Mouse (Mus musculus): Measurements from ENCODE around the gene Kcnj8. TPM values are rescaled to one million over a fixed set of nuclear protein-coding genes. Genes with fewer than 3 reads are reported as not detected.

The Kcnj8 gene
- polyA plus RNA-seq, 1 experiment from 2014 or later: 4.0 TPM

GRCm38 (mm10) chr6:142577801-142578200 lies 6.4 kb upstream of the Kcnj8 start:
- Histone ChIP-seq H3K9me3 (ENCODE audit: control insufficient read depth, low read length) (no peaks in the 10 kb centered on the region), H3K4me1 (replicated peaks; ENCODE audit: control insufficient read depth, insufficient read depth, low read length) (no peaks in the 10 kb centered on the region)
- 93% methylated on average over 6 of the region's 6 CpGs for WGBS

GRCm38 (mm10) chr6:142572876-142573275 lies 1.5 kb upstream of the Kcnj8 start:
- Histone ChIP-seq H3K27ac (ENCODE audit: low read depth, low read length) (no peak overlapping the region), H3K27me3 (ENCODE audit: control insufficient read depth, insufficient read depth, low read length) (peaks cover 35% of the 10 kb centered on the region), H3K9me3 (ENCODE audit: control insufficient read depth, low read length) (no peaks in the 10 kb centered on the region), H3K4me2 (ENCODE audit: low read depth, low read length, severe bottlenecking) (no peak overlapping the region), H3K9ac (ENCODE audit: low read length) (no peak overlapping the region), H3K4me3 (ENCODE audit: low read depth, low read length) (no peak overlapping the region), H3K36me3 (ENCODE audit: control insufficient read depth, insufficient read depth, low read length) (no peaks in the 10 kb centered on the region), H3K4me1 (replicated peaks; ENCODE audit: control insufficient read depth, insufficient read depth, low read length) (peaks cover 3% of the 10 kb centered on the region; the same call in 1 of the 2 replicates)
- ATAC-seq (replicated peaks; ENCODE audit: low FRiP score): no peak
- DNase-seq (ENCODE audit: low spot score): no peak
- 70% methylated on average over 6 of the region's 6 CpGs for WGBS

More at GRCm38 (mm10) chr6:142577801-142578200, 6.4 kb upstream of the Kcnj8 start:
- no peak overlapping the region for H3K9ac ChIP-seq (ENCODE audit: low read length)
- H3K4me3 ChIP-seq (ENCODE audit: low read depth, low read length): no peak overlapping the region
- ATAC-seq (replicated peaks; ENCODE audit: low FRiP score) (no peak), DNase-seq (ENCODE audit: low spot score) (no peak)
- H3K27me3 ChIP-seq (ENCODE audit: control insufficient read depth, insufficient read depth, low read length): peaks cover under 1% of the 10 kb centered on the region; the same call in 1 of the 2 replicates
- no peak overlapping the region for H3K4me2 ChIP-seq (ENCODE audit: low read depth, low read length, severe bottlenecking)
- H3K27ac ChIP-seq (ENCODE audit: low read depth, low read length): no peak overlapping the region
- H3K36me3 ChIP-seq (ENCODE audit: control insufficient read depth, insufficient read depth, low read length): no peaks in the 10 kb centered on the region

- Histone ChIP-seq H3K27me3 (ENCODE audit: control insufficient read depth, insufficient read depth, low read length) (peaks cover 35% of the 10 kb centered on the region), H3K4me2 (ENCODE audit: low read depth, low read length, severe bottlenecking) (peak overlapping the region; percentile 96), H3K4me1 (replicated peaks; ENCODE audit: control insufficient read depth, insufficient read depth, low read length) (peaks cover 5% of the 10 kb centered on the region; the same call in 1 of the 2 replicates), H3K36me3 (ENCODE audit: control insufficient read depth, insufficient read depth, low read length) (no peaks in the 10 kb centered on the region), H3K9ac (ENCODE audit: low read length) (peak overlapping the region; percentile 39), H3K9me3 (ENCODE audit: control insufficient read depth, low read length) (no peaks in the 10 kb centered on the region), H3K27ac (ENCODE audit: low read depth, low read length) (no peak overlapping the region), H3K4me3 (ENCODE audit: low read depth, low read length) (peak overlapping the region; percentile 43)
- 3% methylated on average over 21 of the region's 21 CpGs for WGBS
- ATAC-seq (replicated peaks; ENCODE audit: low FRiP score): peak; percentile 52
- DNase-seq (ENCODE audit: low spot score): no peak
Measured at GRCm38 (mm10) chr6:142571629-142572360, 381 bp upstream of the Kcnj8 start.

GRCm38 (mm10) chr6:142570046-142570770 lies 1.2 kb downstream of the Kcnj8 start:
- Histone ChIP-seq H3K27ac (ENCODE audit: low read depth, low read length) (no peak overlapping the region), H3K36me3 (ENCODE audit: control insufficient read depth, insufficient read depth, low read length) (no peaks in the 10 kb centered on the region), H3K27me3 (ENCODE audit: control insufficient read depth, insufficient read depth, low read length) (peaks cover 35% of the 10 kb centered on the region), H3K4me2 (ENCODE audit: low read depth, low read length, severe bottlenecking) (peak overlapping the region; percentile 34; the same call in 1 of the 2 replicates), H3K9ac (ENCODE audit: low read length) (no peak overlapping the region), H3K9me3 (ENCODE audit: control insufficient read depth, low read length) (no peaks in the 10 kb centered on the region), H3K4me3 (ENCODE audit: low read depth, low read length) (0 out of 2 replicates have a peak overlapping the region, but pooled peaks have one; percentile 9), H3K4me1 (replicated peaks; ENCODE audit: control insufficient read depth, insufficient read depth, low read length) (peaks cover 5% of the 10 kb centered on the region; the same call in 1 of the 2 replicates)
- no peak for DNase-seq (ENCODE audit: low spot score)
- 6% methylated on average over 30 of the region's 30 CpGs for WGBS
- ATAC-seq (replicated peaks; ENCODE audit: low FRiP score): no peak

GRCm38 (mm10) chr6:142568713-142569357 lies 2.6 kb downstream of the Kcnj8 start:
- WGBS: 38% methylated on average over 7 of the region's 7 CpGs
- no peak overlapping the region for H3K9ac ChIP-seq (ENCODE audit: low read length)
- H3K9me3 ChIP-seq (ENCODE audit: control insufficient read depth, low read length): no peaks in the 10 kb centered on the region
- H3K36me3 ChIP-seq (ENCODE audit: control insufficient read depth, insufficient read depth, low read length): no peaks in the 10 kb centered on the region
- no peak overlapping the region for H3K27ac ChIP-seq (ENCODE audit: low read depth, low read length)
- ATAC-seq (replicated peaks; ENCODE audit: low FRiP score): no peak
- no peak for DNase-seq (ENCODE audit: low spot score)
- peaks cover 5% of the 10 kb centered on the region; the same call in 1 of the 2 replicates for H3K4me1 ChIP-seq (replicated peaks; ENCODE audit: control insufficient read depth, insufficient read depth, low read length)
- no peak overlapping the region for H3K4me3 ChIP-seq (ENCODE audit: low read depth, low read length)
- peaks cover 35% of the 10 kb centered on the region for H3K27me3 ChIP-seq (ENCODE audit: control insufficient read depth, insufficient read depth, low read length)
- no peak overlapping the region for H3K4me2 ChIP-seq (ENCODE audit: low read depth, low read length, severe bottlenecking)

GRCm38 (mm10) chr6:142567452-142567851 lies 4.0 kb downstream of the Kcnj8 start:
- Histone ChIP-seq H3K27me3 (ENCODE audit: control insufficient read depth, insufficient read depth, low read length) (peaks cover 31% of the 10 kb centered on the region), H3K4me1 (replicated peaks; ENCODE audit: control insufficient read depth, insufficient read depth, low read length) (peaks cover 5% of the 10 kb centered on the region; the same call in 1 of the 2 replicates), H3K9ac (ENCODE audit: low read length) (no peak overlapping the region), H3K9me3 (ENCODE audit: control insufficient read depth, low read length) (no peaks in the 10 kb centered on the region), H3K4me2 (ENCODE audit: low read depth, low read length, severe bottlenecking) (no peak overlapping the region), H3K4me3 (ENCODE audit: low read depth, low read length) (no peak overlapping the region), H3K36me3 (ENCODE audit: control insufficient read depth, insufficient read depth, low read length) (no peaks in the 10 kb centered on the region), H3K27ac (ENCODE audit: low read depth, low read length) (no peak overlapping the region)
- DNase-seq (ENCODE audit: low spot score) (peak; percentile 22), ATAC-seq (replicated peaks; ENCODE audit: low FRiP score) (no peak)
- 71% methylated on average over 5 of the region's 5 CpGs for WGBS

GRCm38 (mm10) chr6:142564746-142565145 lies 6.7 kb downstream of the Kcnj8 start:
- Histone ChIP-seq H3K36me3 (ENCODE audit: control insufficient read depth, insufficient read depth, low read length) (no peaks in the 10 kb centered on the region), H3K27ac (ENCODE audit: low read depth, low read length) (no peak overlapping the region), H3K4me3 (ENCODE audit: low read depth, low read length) (no peak overlapping the region), H3K4me2 (ENCODE audit: low read depth, low read length, severe bottlenecking) (no peak overlapping the region), H3K9ac (ENCODE audit: low read length) (no peak overlapping the region), H3K9me3 (ENCODE audit: control insufficient read depth, low read length) (no peaks in the 10 kb centered on the region), H3K4me1 (replicated peaks; ENCODE audit: control insufficient read depth, insufficient read depth, low read length) (0 out of 2 replicates have a peak, but pooled peaks cover 2% of the 10 kb centered on the region), H3K27me3 (ENCODE audit: control insufficient read depth, insufficient read depth, low read length) (peaks cover 13% of the 10 kb centered on the region)
- DNase-seq (ENCODE audit: low spot score) (peak; percentile 24), ATAC-seq (replicated peaks; ENCODE audit: low FRiP score) (no peak)
- 91% methylated on average over 3 of the region's 3 CpGs for WGBS

- no peaks in the 10 kb centered on the region for H3K36me3 ChIP-seq (ENCODE audit: control insufficient read depth, insufficient read depth, low read length)
- no peak overlapping the region for H3K4me2 ChIP-seq (ENCODE audit: low read depth, low read length, severe bottlenecking)
- H3K4me1 ChIP-seq (replicated peaks; ENCODE audit: control insufficient read depth, insufficient read depth, low read length): no peaks in the 10 kb centered on the region
- ATAC-seq (replicated peaks; ENCODE audit: low FRiP score) (no peak), DNase-seq (ENCODE audit: low spot score) (no peak)
- no peak overlapping the region for H3K4me3 ChIP-seq (ENCODE audit: low read depth, low read length)
- H3K27ac ChIP-seq (ENCODE audit: low read depth, low read length): no peak overlapping the region
- H3K27me3 ChIP-seq (ENCODE audit: control insufficient read depth, insufficient read depth, low read length): no peaks in the 10 kb centered on the region
- WGBS: 68% methylated on average over 1 of the region's 1 CpGs
- H3K9ac ChIP-seq (ENCODE audit: low read length): no peak overlapping the region
- no peaks in the 10 kb centered on the region for H3K9me3 ChIP-seq (ENCODE audit: control insufficient read depth, low read length)
Measured at GRCm38 (mm10) chr6:142561151-142561550, 10.3 kb downstream of the Kcnj8 start.

Data from forebrain, embryonic 11.5 days (tissue).